Mouse (Mus musculus): ENCODE data around the gene Spaca4. TPM values are rescaled to one million over a fixed set of nuclear protein-coding genes. Genes with fewer than 3 reads are reported as not detected.

The Spaca4 gene
- total and polyA plus RNA-seq, 2 experiments from 2014 or later = not detected

- Histone ChIP-seq H3K27me3 (ENCODE audit: insufficient read depth, low read length) (no peaks in the 10 kb centered on the region), H3K9me3 (ENCODE audit: low read length) (no peaks in the 10 kb centered on the region), H3K4me3 (ENCODE audit: low read depth, low read length) (no peak overlapping the region), H3K27ac (ENCODE audit: low read depth, low read length) (no peak overlapping the region), H3K4me2 (ENCODE audit: low read depth, low read length, poor library complexity, severe bottlenecking) (no peak overlapping the region), H3K9ac (replicated peaks; ENCODE audit: low read length, poor library complexity, severe bottlenecking) (no peak overlapping the region), H3K36me3 (ENCODE audit: insufficient read depth, low read length) (no peaks in the 10 kb centered on the region), H3K4me1 (ENCODE audit: insufficient read depth, low read length) (no peaks in the 10 kb centered on the region)
- no peak for TF ChIP-seq CTCF (IDR thresholded peaks at IDR 0.05)
- no peak for DNase-seq (ENCODE audit: low spot score)
- 87% methylated on average over 7 of the region's 7 CpGs for WGBS
- ATAC-seq (ENCODE audit: low FRiP score) = no peak
These were observed 22.5 kb upstream of the Spaca4 start for GRCm38 (mm10) chr7:45748110-45748509.

- H3K9ac ChIP-seq (replicated peaks; ENCODE audit: low read length, poor library complexity, severe bottlenecking) = no peak overlapping the region
- ATAC-seq (ENCODE audit: low FRiP score) (no peak), DNase-seq (ENCODE audit: low spot score) (no peak)
- H3K9me3 ChIP-seq (ENCODE audit: low read length) = no peaks in the 10 kb centered on the region
- no peaks in the 10 kb centered on the region for H3K27me3 ChIP-seq (ENCODE audit: insufficient read depth, low read length)
- H3K27ac ChIP-seq (ENCODE audit: low read depth, low read length) = no peak overlapping the region
- H3K4me1 ChIP-seq (ENCODE audit: insufficient read depth, low read length) = no peaks in the 10 kb centered on the region
- H3K4me2 ChIP-seq (ENCODE audit: low read depth, low read length, poor library complexity, severe bottlenecking) = no peak overlapping the region
- WGBS = 80% methylated on average over 5 of the region's 5 CpGs
- H3K36me3 ChIP-seq (ENCODE audit: insufficient read depth, low read length) = no peaks in the 10 kb centered on the region
- no peak for TF ChIP-seq CTCF (IDR thresholded peaks at IDR 0.05)
- H3K4me3 ChIP-seq (ENCODE audit: low read depth, low read length) = no peak overlapping the region
These were observed 21.8 kb upstream of the Spaca4 start for GRCm38 (mm10) chr7:45747450-45747849.

GRCm38 (mm10) chr7:45746518-45746917, 20.9 kb upstream of the Spaca4 start:
- no peaks in the 10 kb centered on the region for H3K36me3 ChIP-seq (ENCODE audit: insufficient read depth, low read length)
- H3K4me3 ChIP-seq (ENCODE audit: low read depth, low read length) = no peak overlapping the region
- H3K27me3 ChIP-seq (ENCODE audit: insufficient read depth, low read length) = no peaks in the 10 kb centered on the region
- H3K9ac ChIP-seq (replicated peaks; ENCODE audit: low read length, poor library complexity, severe bottlenecking) = no peak overlapping the region
- TF ChIP-seq CTCF (IDR thresholded peaks at IDR 0.05) = peak; percentile 58
- no peak for DNase-seq (ENCODE audit: low spot score)
- 63% methylated on average over 6 of the region's 6 CpGs for WGBS
- no peak for ATAC-seq (ENCODE audit: low FRiP score)
- no peaks in the 10 kb centered on the region for H3K4me1 ChIP-seq (ENCODE audit: insufficient read depth, low read length)
- no peak overlapping the region for H3K4me2 ChIP-seq (ENCODE audit: low read depth, low read length, poor library complexity, severe bottlenecking)
- H3K27ac ChIP-seq (ENCODE audit: low read depth, low read length) = no peak overlapping the region
- H3K9me3 ChIP-seq (ENCODE audit: low read length) = no peaks in the 10 kb centered on the region

DNA sequence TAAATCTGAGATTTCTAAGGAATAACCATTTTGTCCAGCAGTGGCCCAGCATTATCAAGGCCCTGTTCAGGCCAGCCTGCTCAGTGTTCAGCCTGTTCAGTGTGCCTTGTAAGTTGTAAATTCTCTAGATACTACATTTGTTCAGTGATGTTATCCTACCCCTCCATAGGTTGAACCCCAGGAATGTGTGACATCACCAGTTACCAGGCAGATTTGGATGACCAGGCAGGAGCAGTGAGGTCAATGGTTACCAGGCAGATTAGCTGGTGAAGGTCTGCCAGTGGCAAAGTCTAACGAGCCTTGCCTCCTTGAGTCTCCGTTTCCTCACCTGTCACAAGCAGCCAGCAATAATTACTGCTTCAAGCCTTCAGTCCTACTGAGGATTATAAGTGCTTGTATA, 18.8 kb upstream of the Spaca4 start:
- no peak for TF ChIP-seq CTCF (IDR thresholded peaks at IDR 0.05)
- H3K4me3 ChIP-seq (ENCODE audit: low read depth, low read length) = no peak overlapping the region
- H3K4me1 ChIP-seq (ENCODE audit: insufficient read depth, low read length) = no peaks in the 10 kb centered on the region
- H3K9me3 ChIP-seq (ENCODE audit: low read length) = no peaks in the 10 kb centered on the region
- DNase-seq (ENCODE audit: low spot score) (peak; percentile 78), ATAC-seq (ENCODE audit: low FRiP score) (no peak)
- 46% methylated on average over 2 of the region's 2 CpGs for WGBS
- H3K9ac ChIP-seq (replicated peaks; ENCODE audit: low read length, poor library complexity, severe bottlenecking) = no peak overlapping the region
- no peak overlapping the region for H3K27ac ChIP-seq (ENCODE audit: low read depth, low read length)
- H3K4me2 ChIP-seq (ENCODE audit: low read depth, low read length, poor library complexity, severe bottlenecking) = no peak overlapping the region
- no peaks in the 10 kb centered on the region for H3K36me3 ChIP-seq (ENCODE audit: insufficient read depth, low read length)
- H3K27me3 ChIP-seq (ENCODE audit: insufficient read depth, low read length) = no peaks in the 10 kb centered on the region

GRCm38 (mm10) chr7:45742338-45742737, 16.7 kb upstream of the Spaca4 start:
- H3K9ac ChIP-seq (replicated peaks; ENCODE audit: low read length, poor library complexity, severe bottlenecking) = no peak overlapping the region
- peak; percentile 50 for TF ChIP-seq CTCF (IDR thresholded peaks at IDR 0.05)
- no peaks in the 10 kb centered on the region for H3K9me3 ChIP-seq (ENCODE audit: low read length)
- H3K27ac ChIP-seq (ENCODE audit: low read depth, low read length) = no peak overlapping the region
- H3K4me2 ChIP-seq (ENCODE audit: low read depth, low read length, poor library complexity, severe bottlenecking) = peak overlapping the region; percentile 18; the same call in 1 of the 2 replicates
- H3K4me1 ChIP-seq (ENCODE audit: insufficient read depth, low read length) = no peaks in the 10 kb centered on the region
- ATAC-seq (ENCODE audit: low FRiP score) = no peak
- no peaks in the 10 kb centered on the region for H3K36me3 ChIP-seq (ENCODE audit: insufficient read depth, low read length)
- peak; percentile 22 for DNase-seq (ENCODE audit: low spot score)
- H3K27me3 ChIP-seq (ENCODE audit: insufficient read depth, low read length) = no peaks in the 10 kb centered on the region
- WGBS = 33% methylated on average over 19 of the region's 19 CpGs
- H3K4me3 ChIP-seq (ENCODE audit: low read depth, low read length) = no peak overlapping the region

DNA sequence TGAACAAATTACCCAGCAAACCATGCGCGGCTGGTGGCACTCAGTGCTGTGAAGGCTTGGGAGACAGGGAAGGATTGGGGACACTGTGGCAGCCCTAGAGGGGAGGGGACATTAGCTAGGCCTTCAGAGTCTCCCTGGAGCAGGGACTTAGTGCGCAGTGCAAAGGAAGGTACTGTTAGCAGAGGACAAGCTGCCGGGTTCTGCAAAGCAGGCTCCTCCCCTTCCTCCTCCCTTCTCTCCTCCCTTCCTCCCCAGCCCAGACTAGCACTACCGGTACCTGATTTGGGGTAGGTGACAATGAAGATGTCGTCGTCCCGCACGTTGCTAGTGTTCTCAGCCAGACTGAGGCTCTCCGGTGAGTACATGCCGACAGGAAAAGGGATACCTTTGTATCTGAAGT, 16.2 kb upstream of the Spaca4 start:
- no peak overlapping the region for H3K4me3 ChIP-seq (ENCODE audit: low read depth, low read length)
- DNase-seq (ENCODE audit: low spot score) = no peak
- H3K27me3 ChIP-seq (ENCODE audit: insufficient read depth, low read length) = no peaks in the 10 kb centered on the region
- ATAC-seq (ENCODE audit: low FRiP score) = no peak
- H3K9ac ChIP-seq (replicated peaks; ENCODE audit: low read length, poor library complexity, severe bottlenecking) = no peak overlapping the region
- no peak overlapping the region for H3K27ac ChIP-seq (ENCODE audit: low read depth, low read length)
- no peaks in the 10 kb centered on the region for H3K9me3 ChIP-seq (ENCODE audit: low read length)
- TF ChIP-seq CTCF (IDR thresholded peaks at IDR 0.05) = no peak
- no peaks in the 10 kb centered on the region for H3K36me3 ChIP-seq (ENCODE audit: insufficient read depth, low read length)
- H3K4me1 ChIP-seq (ENCODE audit: insufficient read depth, low read length) = no peaks in the 10 kb centered on the region
- H3K4me2 ChIP-seq (ENCODE audit: low read depth, low read length, poor library complexity, severe bottlenecking) = peak overlapping the region; percentile 18; the same call in 1 of the 2 replicates
- 41% methylated on average over 11 of the region's 11 CpGs for WGBS

Data from midbrain, postnatal 0 days (tissue).